Mouse (Mus musculus) heart, postnatal 0 days (tissue): Measurements from ENCODE around the gene Lgals3bp. TPM values are rescaled to one million over a fixed set of nuclear protein-coding genes. Genes with fewer than 3 reads are reported as not detected.
A peak's percentile ranks its signal among the peaks of the same experiment; 100 is the strongest.

Experiments used
- ATAC-seq: fragments of 200-750 bp; cut with Nextera tagmentation; 2 replicates; pipeline ENCODE4 v1.8.0; 2017; ENCODE audit warnings: low read depth, moderate number of reproducible peaks, moderate library complexity; ENCODE audit not compliant: insufficient read depth
- DNase-seq: peaks from one replicate; pipeline ENCODE4 v3.0.0-alpha.2; 2016; ENCODE audit warnings: low spot score
- H3K27ac ChIP-seq: fragments of 300-500 bp; sonication (generic); 2 replicates; pipeline ENCODE4 v1.5.1; 2014; ENCODE audit warnings: low read depth, mild to moderate bottlenecking
- H3K27me3 ChIP-seq: fragments of 300-500 bp; sonication (generic); 2 replicates; pipeline ENCODE4 v1.6.1; 2014; ENCODE audit warnings: low read length, mixed read lengths; ENCODE audit not compliant: control insufficient read depth, insufficient read depth
- H3K36me3 ChIP-seq: fragments of 300-500 bp; sonication (generic); replicated peaks from 2 replicates; pipeline ENCODE4 v1.6.1; 2014; ENCODE audit warnings: low read length, mixed read lengths; ENCODE audit not compliant: control insufficient read depth, insufficient read depth
- H3K4me1 ChIP-seq: fragments of 300-500 bp; sonication (generic); 2 replicates; pipeline ENCODE4 v1.6.1; 2014; ENCODE audit warnings: antibody characterized with exemption; ENCODE audit not compliant: control insufficient read depth, insufficient read depth
- H3K4me2 ChIP-seq: fragments of 300-500 bp; sonication (generic); 2 replicates; pipeline ENCODE4 v1.6.1; 2014; ENCODE audit warnings: low read depth, mild to moderate bottlenecking, low read length, moderate library complexity
- H3K4me3 ChIP-seq: fragments of 300-500 bp; sonication (generic); 2 replicates; pipeline ENCODE4 v1.5.1; 2014; ENCODE audit warnings: low read depth, low read length
- H3K9ac ChIP-seq: fragments of 300-500 bp; sonication (generic); replicated peaks from 2 replicates; pipeline ENCODE4 v1.6.1; 2014; ENCODE audit warnings: low read depth, low read length, mixed read lengths
- H3K9me3 ChIP-seq: fragments of 300-500 bp; sonication (generic); replicated peaks from 2 replicates; pipeline ENCODE4 v1.6.1; 2016; ENCODE audit warnings: low read length; ENCODE audit not compliant: control insufficient read depth
- CTCF ChIP-seq: IDR thresholded peaks from 2 replicates; pipeline ENCODE4 v1.5.1; 2016; ENCODE audit warnings: antibody characterized with exemption, control low read depth, low read depth
- EP300 ChIP-seq: IDR thresholded peaks from 2 replicates; pipeline ENCODE4 v1.6.1; 2016; ENCODE audit warnings: antibody characterized with exemption, low read depth
- WGBS: fragments of 180-500 bp; shearing (Covaris S2); extraction: QIAGEN DNeasy Blood & Tissue Kit; methylation state at CpG from one replicate; pipeline ENCODE4 v1.1.7; 2014; 5-methylcytosine and 5-hydroxymethylcytosine counted together
- polyA plus RNA-seq: library from polyadenylated mRNA; unstranded; fragments of >200 nt; fragmentation: Nextera tagmentation; extraction: Ambion mirVana; gene quantifications from 2 replicates; pipeline ENCODE4 v1.2.1, GENCODE M21; 2015
- total RNA-seq: library from RNA; depleted of rRNA; stranded (reverse); fragments of >200 nt; gene quantifications from 2 replicates; pipeline ENCODE4 v1.2.3, GENCODE M21; 2014; ENCODE audit warnings: low replicate concordance

Lgals3bp gene
- total and polyA plus RNA-seq, 2 experiments from 2014 or later, result 28.6 to 77.9 TPM

DNA sequence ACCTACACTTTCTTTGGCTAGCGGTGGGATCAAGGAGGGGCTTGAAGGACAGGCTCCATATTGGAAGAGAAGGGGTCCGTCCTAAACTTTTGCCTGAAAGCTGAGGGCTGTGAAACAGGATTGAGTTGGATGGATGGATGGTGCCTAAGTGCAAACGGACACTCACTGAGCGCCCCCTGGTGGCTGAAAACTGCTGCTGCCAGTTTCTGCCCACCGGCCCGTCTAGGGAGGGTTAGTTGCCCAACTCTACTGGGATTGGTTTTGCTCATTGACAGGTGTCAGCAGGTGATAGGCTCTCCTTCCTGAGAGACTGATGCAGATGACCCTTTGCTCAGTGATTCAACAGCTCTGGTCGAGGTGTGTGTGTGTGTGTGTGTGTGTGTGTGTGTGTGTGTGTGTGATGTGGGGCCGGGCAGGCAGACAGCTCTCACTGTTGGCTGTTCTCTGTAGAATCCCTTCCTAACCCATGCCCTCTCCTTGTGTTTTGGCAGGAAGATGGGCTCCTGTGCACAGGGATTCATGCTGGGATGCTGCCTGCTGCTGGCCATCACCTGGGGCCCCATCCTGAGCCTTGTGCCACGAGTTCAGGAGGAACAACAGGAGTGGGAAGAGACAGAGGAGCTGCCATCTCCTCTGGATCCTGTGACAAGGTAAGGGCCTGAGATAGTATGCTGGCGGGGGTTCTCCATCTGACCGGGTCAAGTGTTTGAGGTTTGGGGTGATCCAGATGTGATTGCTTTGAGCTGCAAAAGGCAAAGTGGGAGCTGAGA is 41.5 kb upstream of the Lgals3bp start:
- Histone ChIP-seq H3K9ac (no peak overlapping the region), H3K36me3 (0 out of 2 replicates have a peak, but pooled peaks cover 5% of the 10 kb centered on the region), H3K27ac (no peak overlapping the region), H3K4me1 (peaks cover 7% of the 10 kb centered on the region; the same call in 1 of the 2 replicates), H3K4me2 (no peak overlapping the region), H3K9me3 (no peaks in the 10 kb centered on the region), H3K27me3 (no peaks in the 10 kb centered on the region; the same call in 1 of the 2 replicates), H3K4me3 (no peak overlapping the region)
- peak; percentile 87 for TF ChIP-seq CTCF
- TF ChIP-seq EP300, result no peak
- peak; percentile 74 for DNase-seq
- 30% methylated on average over 11 of the region's 11 CpGs for whole genome bisulfite sequencing
- ATAC-seq, result peak; percentile 66; the same call in 1 of the 2 replicates

DNA sequence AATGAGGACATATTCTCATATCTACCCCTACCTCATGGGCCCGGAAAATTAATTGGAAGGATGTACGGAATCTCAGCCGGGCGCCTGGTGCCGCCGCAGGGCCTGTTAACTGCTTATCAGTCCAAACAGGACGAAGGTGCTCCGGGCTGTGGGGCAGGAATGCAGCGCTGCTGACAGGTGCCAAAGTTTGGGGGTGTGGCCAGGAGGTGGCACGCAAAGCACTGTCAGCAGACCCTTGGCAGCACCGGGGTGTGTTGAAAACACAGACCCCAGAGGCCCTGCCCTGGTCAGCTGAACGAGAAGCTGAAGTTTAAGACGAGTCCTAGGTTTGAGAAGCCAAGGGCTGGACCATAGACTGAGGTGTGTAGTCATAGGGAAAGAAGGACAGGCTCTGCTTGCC is 40.8 kb upstream of the Lgals3bp start:
- 27% methylated on average over 13 of the region's 13 CpGs for WGBS
- H3K4me3 ChIP-seq, result no peak overlapping the region
- no peak overlapping the region for H3K27ac ChIP-seq
- ATAC-seq, result no peak
- peaks cover 7% of the 10 kb centered on the region; the same call in 1 of the 2 replicates for H3K4me1 ChIP-seq
- no peaks in the 10 kb centered on the region for H3K36me3 ChIP-seq
- no peaks in the 10 kb centered on the region for H3K9me3 ChIP-seq
- TF ChIP-seq EP300 (no peak), CTCF (no peak)
- H3K9ac ChIP-seq, result no peak overlapping the region
- no peaks in the 10 kb centered on the region; the same call in 1 of the 2 replicates for H3K27me3 ChIP-seq
- DNase-seq, result no peak
- no peak overlapping the region for H3K4me2 ChIP-seq

- H3K27me3 ChIP-seq, result no peaks in the 10 kb centered on the region; the same call in 1 of the 2 replicates
- peak overlapping the region; percentile 82 for H3K27ac ChIP-seq
- DNase-seq, result no peak
- TF ChIP-seq EP300, result peak; percentile 59; the same call in 1 of the 2 replicates
- TF ChIP-seq CTCF, result no peak
- peak; percentile 47 for ATAC-seq
- H3K36me3 ChIP-seq, result no peaks in the 10 kb centered on the region
- no peak overlapping the region for H3K4me2 ChIP-seq
- no peak overlapping the region for H3K4me3 ChIP-seq
- WGBS, result 35% methylated on average over 11 of the region's 11 CpGs
- H3K4me1 ChIP-seq, result peaks cover 14% of the 10 kb centered on the region; the same call in 1 of the 2 replicates
- no peak overlapping the region for H3K9ac ChIP-seq
- no peaks in the 10 kb centered on the region for H3K9me3 ChIP-seq
These were observed 36.9 kb upstream of the Lgals3bp start for GRCm38 (mm10) chr11:118438665-118439414.

- Histone ChIP-seq H3K4me1 (peaks cover 14% of the 10 kb centered on the region; the same call in 1 of the 2 replicates), H3K4me3 (no peak overlapping the region), H3K27me3 (no peaks in the 10 kb centered on the region), H3K9ac (no peak overlapping the region), H3K36me3 (no peaks in the 10 kb centered on the region), H3K9me3 (no peaks in the 10 kb centered on the region), H3K4me2 (no peak overlapping the region), H3K27ac (no peak overlapping the region)
- peak; percentile 26 for TF ChIP-seq CTCF
- no peak for TF ChIP-seq EP300
- 26% methylated on average over 6 of the region's 6 CpGs for WGBS
- DNase-seq (no peak), ATAC-seq (no peak)
These were observed 34.6 kb upstream of the Lgals3bp start for GRCm38 (mm10) chr11:118436471-118436935.

GRCm38 (mm10) chr11:118434093-118434492 is 32.2 kb upstream of the Lgals3bp start:
- WGBS, result 28% methylated on average over 13 of the region's 13 CpGs
- Histone ChIP-seq H3K36me3 (no peaks in the 10 kb centered on the region), H3K9ac (peak overlapping the region; percentile 30; the same call in 1 of the 2 replicates), H3K9me3 (no peaks in the 10 kb centered on the region), H3K4me1 (peaks cover 22% of the 10 kb centered on the region), H3K4me3 (peak overlapping the region; percentile 10), H3K27me3 (0 out of 2 replicates have a peak, but pooled peaks cover 2% of the 10 kb centered on the region), H3K27ac (peak overlapping the region; percentile 69), H3K4me2 (peak overlapping the region; percentile 50)
- no peak for TF ChIP-seq EP300
- TF ChIP-seq CTCF, result no peak
- DNase-seq (no peak), ATAC-seq (no peak)
